Mouse (Mus musculus): ENCODE results near the gene Txnrd2. TPM values are rescaled to one million over a fixed set of nuclear protein-coding genes. Genes with fewer than 3 reads are reported as not detected.

The Txnrd2 gene
- polyA plus RNA-seq, 1 experiment = 21.3 TPM

GRCm38 (mm10) chr16:18387704-18388582 is 38.2 kb upstream of the Txnrd2 start:
- Histone ChIP-seq H3ac (ENCODE audit: control insufficient read depth, insufficient read length) (no peak overlapping the region), H3K79me2 (ENCODE audit: control insufficient read depth, insufficient read depth) (no peaks in the 10 kb centered on the region), H3K4me3 (no peak overlapping the region), H3K4me2 (ENCODE audit: low read depth) (no peak overlapping the region), H3K36me3 (ENCODE audit: control insufficient read depth, insufficient read depth) (no peaks in the 10 kb centered on the region), H3K27me3 (ENCODE audit: control insufficient read depth, insufficient read depth, insufficient read length) (no peaks in the 10 kb centered on the region)
- TF ChIP-seq TCF3 (IDR thresholded peaks at IDR 0.05; ENCODE audit: insufficient read length, low read depth) = no peak
- TF ChIP-seq TCF12 (IDR thresholded peaks at IDR 0.05; ENCODE audit: insufficient read depth, poor library complexity, severe bottlenecking) = no peak
- peak in 2 of 3 experiments; percentile 66 to 73 for TF ChIP-seq MYOD1 (IDR thresholded peaks at IDR 0.05; ENCODE audit: control insufficient read depth in 1 of 3, insufficient read length in 2 of 3, low read depth in 2 of 3)
- TF ChIP-seq USF1 (IDR thresholded peaks at IDR 0.05; ENCODE audit: low read depth) = no peak
- peak in 1 of 3 experiments; percentile 40 for TF ChIP-seq MYOG (IDR thresholded peaks at IDR 0.05; ENCODE audit: control insufficient read depth in 1 of 3, insufficient read depth in 1 of 3, insufficient read length in 2 of 3, low read depth in 2 of 3)

GRCm38 (mm10) chr16:18388583-18389435 is 37.4 kb upstream of the Txnrd2 start:
- Histone ChIP-seq H3K27me3 (ENCODE audit: control insufficient read depth, insufficient read depth, insufficient read length) (no peaks in the 10 kb centered on the region), H3K4me2 (ENCODE audit: low read depth) (no peak overlapping the region), H3ac (ENCODE audit: control insufficient read depth, insufficient read length) (no peak overlapping the region), H3K36me3 (ENCODE audit: control insufficient read depth, insufficient read depth) (no peaks in the 10 kb centered on the region), H3K4me3 (no peak overlapping the region), H3K79me2 (ENCODE audit: control insufficient read depth, insufficient read depth) (no peaks in the 10 kb centered on the region)
- TF ChIP-seq E2F4 (IDR thresholded peaks at IDR 0.05; ENCODE audit: insufficient read depth) (no peak), POLR2A (IDR thresholded peaks at IDR 0.05; ENCODE audit: insufficient read length, low read depth) (no peak), TCF12 (IDR thresholded peaks at IDR 0.05; ENCODE audit: insufficient read depth, poor library complexity, severe bottlenecking) (no peak), TCF3 (IDR thresholded peaks at IDR 0.05; ENCODE audit: insufficient read length, low read depth) (no peak), SRF (IDR thresholded peaks at IDR 0.05; ENCODE audit: control insufficient read depth, insufficient read length, low read depth) (no peak), CEBPB (IDR thresholded peaks at IDR 0.05; ENCODE audit: insufficient read depth, poor library complexity, severe bottlenecking) (no peak), POLR2AphosphoS2 (IDR thresholded peaks at IDR 0.05; ENCODE audit: insufficient read length, low read depth) (no peak)

- Histone ChIP-seq H3ac (ENCODE audit: control insufficient read depth, insufficient read length) (no peak overlapping the region), H3K79me2 (ENCODE audit: control insufficient read depth, insufficient read depth) (no peaks in the 10 kb centered on the region), H3K4me2 (ENCODE audit: low read depth) (no peak overlapping the region), H3K36me3 (ENCODE audit: control insufficient read depth, insufficient read depth) (no peaks in the 10 kb centered on the region), H3K27me3 (ENCODE audit: control insufficient read depth, insufficient read depth, insufficient read length) (no peaks in the 10 kb centered on the region), H3K4me3 (no peak overlapping the region)
- no peak for TF ChIP-seq MYOD1 (IDR thresholded peaks at IDR 0.05; ENCODE audit: control insufficient read depth in 1 of 3, insufficient read length in 2 of 3, low read depth in 2 of 3)
- no peak for TF ChIP-seq E2F4 (IDR thresholded peaks at IDR 0.05; ENCODE audit: insufficient read depth)
- no peak for TF ChIP-seq CEBPB (IDR thresholded peaks at IDR 0.05; ENCODE audit: insufficient read depth, poor library complexity, severe bottlenecking)
- TF ChIP-seq TCF3 (IDR thresholded peaks at IDR 0.05; ENCODE audit: insufficient read length, low read depth) = no peak
- no peak for TF ChIP-seq REST (IDR thresholded peaks at IDR 0.05; ENCODE audit: insufficient read depth, insufficient read length)
- TF ChIP-seq USF1 (IDR thresholded peaks at IDR 0.05; ENCODE audit: low read depth) = no peak
- no peak for TF ChIP-seq TCF12 (IDR thresholded peaks at IDR 0.05; ENCODE audit: insufficient read depth, poor library complexity, severe bottlenecking)
- TF ChIP-seq SRF (IDR thresholded peaks at IDR 0.05; ENCODE audit: control insufficient read depth, insufficient read length, low read depth) = no peak
- no peak for TF ChIP-seq POLR2AphosphoS2 (IDR thresholded peaks at IDR 0.05; ENCODE audit: insufficient read length, low read depth)
These were observed 35.8 kb upstream of the Txnrd2 start for GRCm38 (mm10) chr16:18390399-18390798.

GRCm38 (mm10) chr16:18391127-18391526 is 35.1 kb upstream of the Txnrd2 start:
- Histone ChIP-seq H3K79me2 (ENCODE audit: control insufficient read depth, insufficient read depth) (no peaks in the 10 kb centered on the region), H3K4me2 (ENCODE audit: low read depth) (no peak overlapping the region), H3ac (ENCODE audit: control insufficient read depth, insufficient read length) (no peak overlapping the region), H3K27me3 (ENCODE audit: control insufficient read depth, insufficient read depth, insufficient read length) (no peaks in the 10 kb centered on the region), H3K36me3 (ENCODE audit: control insufficient read depth, insufficient read depth) (no peaks in the 10 kb centered on the region), H3K4me3 (no peak overlapping the region)
- no peak for TF ChIP-seq TCF3 (IDR thresholded peaks at IDR 0.05; ENCODE audit: insufficient read length, low read depth)
- TF ChIP-seq MYOG (IDR thresholded peaks at IDR 0.05; ENCODE audit: control insufficient read depth in 1 of 3, insufficient read depth in 1 of 3, insufficient read length in 2 of 3, low read depth in 2 of 3) = no peak
- no peak for TF ChIP-seq SRF (IDR thresholded peaks at IDR 0.05; ENCODE audit: control insufficient read depth, insufficient read length, low read depth)
- TF ChIP-seq MAX (IDR thresholded peaks at IDR 0.05; ENCODE audit: low read depth) = no peak
- no peak for TF ChIP-seq E2F4 (IDR thresholded peaks at IDR 0.05; ENCODE audit: insufficient read depth)
- no peak for TF ChIP-seq USF1 (IDR thresholded peaks at IDR 0.05; ENCODE audit: low read depth)
- TF ChIP-seq POLR2A (IDR thresholded peaks at IDR 0.05; ENCODE audit: insufficient read length, low read depth) = no peak
- no peak for TF ChIP-seq TCF12 (IDR thresholded peaks at IDR 0.05; ENCODE audit: insufficient read depth, poor library complexity, severe bottlenecking)
- TF ChIP-seq REST (IDR thresholded peaks at IDR 0.05; ENCODE audit: insufficient read depth, insufficient read length) = no peak
- no peak for TF ChIP-seq CEBPB (IDR thresholded peaks at IDR 0.05; ENCODE audit: insufficient read depth, poor library complexity, severe bottlenecking)
- TF ChIP-seq POLR2AphosphoS2 (IDR thresholded peaks at IDR 0.05; ENCODE audit: insufficient read length, low read depth) = no peak
- no peak for TF ChIP-seq MYOD1 (IDR thresholded peaks at IDR 0.05; ENCODE audit: control insufficient read depth in 1 of 3, insufficient read length in 2 of 3, low read depth in 2 of 3)

Measured in myocyte (in vitro differentiated cells).